Comparison of ENCODE assay signal across 8 mouse cellular contexts in genomic region chr15:93397269-93397668, GRCm38 (mm10). TPM values are rescaled to one million over a fixed set of nuclear protein-coding genes. Genes with fewer than 3 reads are reported as not detected.
A peak's percentile ranks its signal among the peaks of the same experiment; 100 is the strongest.
DNase-seq lines count a peak whose midpoint lies in the region; ATAC-seq and TF ChIP-seq lines count a peak whose summit lies in the region.

No protein-coding gene starts in this region.

- H3K27ac ChIP-seq in intestine, embryonic 16.5 days (ENCODE audit: low read length): no peak overlapping the region
- no peak overlapping the region for H3K27ac ChIP-seq in olfactory bulb, adult 2 months (ENCODE audit: insufficient read depth, low read depth, low read length)

- no peak for ATAC-seq in intestine, embryonic 16.5 days

- peak overlapping the region; percentile 58 for H3K4me2 ChIP-seq in intestine, embryonic 16.5 days (ENCODE audit: low read depth, low read length)

- no peaks in the 10 kb centered on the region for H3K9me3 ChIP-seq in intestine, embryonic 16.5 days (ENCODE audit: control insufficient read depth, low read length)

- H3K27me3 ChIP-seq in intestine, embryonic 16.5 days (replicated peaks; ENCODE audit: control insufficient read depth, insufficient read depth, low read length): no peaks in the 10 kb centered on the region

- peaks cover 12% of the 10 kb centered on the region for H3K4me1 ChIP-seq in intestine, embryonic 16.5 days (ENCODE audit: control insufficient read depth, insufficient read depth, low read length)
- peaks cover 8% of the 10 kb centered on the region for H3K4me1 ChIP-seq in olfactory bulb, adult 2 months (ENCODE audit: control insufficient read depth, insufficient read depth, low read length)

- H3K9ac ChIP-seq in intestine, embryonic 16.5 days (ENCODE audit: low read depth, low read length): peak overlapping the region; percentile 98

- peak overlapping the region; percentile 99 for H3K4me3 ChIP-seq in intestine, embryonic 16.5 days (ENCODE audit: low read length)
- peak overlapping the region; percentile 99; the same call in 1 of the 2 replicates for H3K4me3 ChIP-seq in olfactory bulb, adult 2 months (ENCODE audit: insufficient read depth, low read depth, low read length)

- H3K36me3 ChIP-seq in intestine, embryonic 16.5 days (ENCODE audit: control insufficient read depth, insufficient read depth, low read length): 0 out of 2 replicates have a peak, but pooled peaks cover 4% of the 10 kb centered on the region

- no peak for TF ChIP-seq POLR2A in olfactory bulb, adult 2 months (IDR thresholded peaks at IDR 0.05; ENCODE audit: insufficient read depth, low read depth, low read length)

- peak; percentile 16 for DNase-seq in cerebellum, adult 9-10 months
- DNase-seq in cerebellum, postnatal 36 days: no peak
- peak; percentile 8 for DNase-seq in right cerebral cortex, adult 18-20 months
- DNase-seq in right cerebral cortex, postnatal 14 days: no peak
- DNase-seq in layer of hippocampus, postnatal 14 days (ENCODE audit: low spot score in 2 of 2): no peak
- DNase-seq in adrenal gland, adult 2 months: no peak

- no peak for TF ChIP-seq CTCF in olfactory bulb, adult 2 months (IDR thresholded peaks at IDR 0.05; ENCODE audit: insufficient read depth, low read depth, low read length)

- WGBS in intestine, embryonic 16.5 days: 2% methylated on average over 11 of the region's 11 CpGs
- under 1% methylated on average over 11 of the region's 11 CpGs for WGBS in olfactory bulb, adult 2 months

RNA-seq across cellular contexts. Expression of gene Zcrb1, which starts 0.9 kb away (rescaled TPM):
- 95.2 and 101 TPM in 2 replicates for polyA plus RNA-seq in intestine, embryonic 16.5 days (2015; fragmentation: Nextera tagmentation; extraction: Ambion mirVana)
- polyA plus RNA-seq in olfactory bulb, adult 2 months (2012; ENCODE audit: insufficient read depth, insufficient read length, low replicate concordance, missing spikeins): not detected in 2 replicates
- total RNA-seq in layer of hippocampus, postnatal 14 days (2021): 10 to 100 TPM; 76.5 to 79.8 TPM
- total RNA-seq in adrenal gland, adult 2 months (2021): 10 to 100 TPM; 77.3 to 88.3 TPM
- 30.0 and 32.9 TPM in 2 replicates for polyA plus RNA-seq in adrenal gland, adult 2 months (2012; rRNA removed)

RNA-seq across cellular contexts. Expression of gene Pphln1, which starts 0.9 kb away (rescaled TPM):
- polyA plus RNA-seq in intestine, embryonic 16.5 days (2015; fragmentation: Nextera tagmentation; extraction: Ambion mirVana): 26.9 and 29.2 TPM in 2 replicates
- polyA plus RNA-seq in olfactory bulb, adult 2 months (2012; ENCODE audit: insufficient read depth, insufficient read length, low replicate concordance, missing spikeins): not detected in 2 replicates
- 10 to 100 TPM; 35.9 to 37.9 TPM for total RNA-seq in layer of hippocampus, postnatal 14 days (2021)
- 10 to 100 TPM; 34.4 to 43.3 TPM for total RNA-seq in adrenal gland, adult 2 months (2021)
- 3.3 and 5.2 TPM in 2 replicates for polyA plus RNA-seq in adrenal gland, adult 2 months (2012; rRNA removed)

Comparison
In these comparisons a context has a peak if more than half of its experiments do, and no peak if none do; other contexts are left out.
1. DNase-seq: peak in cerebellum, adult 9-10 months (single experiment) and right cerebral cortex, adult 18-20 months (single experiment); none in cerebellum, postnatal 36 days (0 of 2), right cerebral cortex, postnatal 14 days (single experiment), layer of hippocampus, postnatal 14 days (0 of 2) and adrenal gland, adult 2 months (single experiment).